Mouse (Mus musculus) MN1 (cell line): ENCODE data around the gene Dhx34.

Experiments
- DNase-seq: peaks from one replicate; pipeline ENCODE4 v3.0.0-alpha.2; 2016; ENCODE audit warnings: low spot score

Gene Dhx34

GRCm38 (mm10) chr7:16210862-16211365 is 10.9 kb downstream of the Dhx34 start:
- DNase-seq, result no peak

DNA sequence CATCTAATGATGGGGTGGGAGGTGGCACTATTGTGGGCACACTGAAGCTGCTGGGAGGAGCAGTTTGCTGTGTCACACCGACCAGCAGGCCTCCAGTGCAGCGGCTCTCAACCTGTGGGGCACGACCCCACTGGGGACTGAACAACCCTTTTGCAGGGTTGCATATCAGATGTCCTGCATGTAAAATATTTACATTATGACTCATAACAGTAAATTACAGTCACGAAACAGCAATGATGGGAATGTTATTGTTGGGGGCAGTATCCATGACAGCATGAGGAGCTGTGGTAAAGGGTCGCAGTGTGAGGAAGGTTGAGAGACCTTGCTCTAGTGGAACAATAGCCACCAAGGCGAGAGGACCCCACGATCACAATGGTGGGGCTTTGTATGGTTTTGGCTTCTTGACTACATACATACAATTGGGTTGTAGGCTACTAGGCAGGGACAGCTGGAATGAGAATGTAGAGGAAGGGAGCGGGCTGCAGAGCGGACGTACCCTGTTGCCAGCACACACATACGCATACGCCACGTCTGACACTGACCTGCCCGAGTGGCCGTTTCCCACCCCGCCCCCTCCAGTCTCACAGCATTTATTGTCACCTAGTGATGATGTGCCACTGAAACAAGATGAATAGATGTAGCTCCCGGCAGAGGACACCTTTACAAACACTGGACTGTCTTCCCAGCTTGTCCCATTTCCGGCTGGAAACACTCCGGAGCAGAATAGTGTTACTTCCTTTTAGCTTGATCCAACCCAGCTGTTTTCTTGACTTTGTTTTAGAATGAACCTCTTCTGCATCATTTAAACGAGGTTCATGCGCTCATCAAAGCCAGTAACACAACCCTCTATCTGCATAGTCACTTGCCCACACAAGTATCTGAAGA is 12.8 kb downstream of the Dhx34 start:
- DNase-seq, result no peak

DNA sequence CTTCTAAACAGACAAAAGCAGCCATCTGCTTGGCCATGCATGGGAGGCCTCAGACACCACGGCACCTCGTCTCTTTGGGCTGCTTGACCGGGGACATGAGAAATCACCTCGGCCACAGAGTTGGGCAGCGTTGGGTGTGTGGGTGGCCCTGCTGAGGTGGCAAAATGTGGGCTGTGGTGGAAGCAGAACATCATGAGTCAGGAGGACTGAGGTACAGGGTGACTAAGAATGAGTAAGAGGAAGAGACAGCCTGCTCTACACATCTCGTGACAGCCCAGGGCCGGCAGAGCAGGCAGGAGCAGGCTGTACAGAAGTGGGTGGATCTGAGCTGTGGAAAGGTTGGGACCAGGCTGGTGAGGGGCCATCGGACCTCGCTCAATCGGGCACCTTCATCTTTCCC is 14.3 kb downstream of the Dhx34 start:
- DNase-seq, result peak; percentile 22

GRCm38 (mm10) chr7:16207076-16207475 is 14.8 kb downstream of the Dhx34 start:
- no peak for DNase-seq

- no peak for DNase-seq
Measured at GRCm38 (mm10) chr7:16204791-16205190, 17.0 kb downstream of the Dhx34 start.

DNA sequence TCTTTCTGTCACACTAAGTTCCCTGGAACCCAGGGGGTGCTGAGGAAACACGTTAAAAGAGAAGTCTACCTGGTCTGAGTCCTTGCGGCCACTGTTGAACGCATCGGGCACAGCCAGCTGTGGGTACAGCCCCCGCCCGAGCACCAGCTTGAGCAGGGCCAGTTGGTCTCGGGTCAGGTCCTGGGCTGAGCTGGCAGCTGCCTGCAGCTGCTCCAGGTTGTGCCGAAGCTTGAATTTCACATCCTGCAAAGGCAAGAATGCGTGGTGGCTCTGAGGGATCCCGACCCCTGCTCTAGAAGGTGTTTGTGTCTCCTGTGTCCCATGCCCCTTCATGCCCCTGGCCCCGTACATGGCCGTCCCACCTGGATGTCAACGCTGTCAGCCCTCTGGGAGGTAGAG is 18.3 kb downstream of the Dhx34 start:
- no peak for DNase-seq

DNA sequence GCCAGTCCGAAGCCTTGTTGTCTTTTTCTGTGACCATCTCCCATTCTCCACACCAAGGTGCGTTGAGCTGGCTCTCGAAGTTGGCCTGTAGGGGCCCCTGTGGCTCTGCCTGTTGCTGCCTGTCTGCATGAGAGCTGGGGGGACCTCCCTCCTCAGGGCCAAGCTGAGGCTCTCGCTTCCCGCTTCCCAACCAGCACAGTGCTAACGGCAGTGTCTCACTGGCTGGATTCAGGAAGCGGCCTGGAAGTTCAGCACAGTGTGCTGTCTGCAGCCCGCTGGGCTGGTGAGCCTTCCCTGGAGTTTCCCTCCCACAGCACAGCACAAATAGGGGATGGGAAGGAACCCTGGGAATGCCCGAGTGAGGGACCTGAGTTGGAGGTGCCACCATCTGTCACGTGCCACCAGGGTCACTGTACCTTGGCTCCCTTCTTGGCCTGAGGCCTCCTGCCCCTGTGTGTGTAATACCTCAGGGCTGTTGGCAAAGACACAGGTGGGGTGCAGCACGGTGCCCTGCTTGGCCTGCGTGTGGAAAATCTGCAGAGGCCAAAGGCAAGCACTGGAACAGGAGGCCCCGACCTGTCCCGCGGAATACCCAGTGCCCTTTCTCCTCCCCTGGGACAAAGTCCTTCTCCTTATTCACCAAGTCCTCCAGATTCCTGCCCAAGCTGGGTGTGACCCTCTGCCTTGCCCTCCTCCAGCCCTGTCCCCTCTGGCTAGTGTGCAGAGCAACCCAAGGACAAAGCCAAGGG is 18.9 kb downstream of the Dhx34 start:
- DNase-seq, result no peak

DNA sequence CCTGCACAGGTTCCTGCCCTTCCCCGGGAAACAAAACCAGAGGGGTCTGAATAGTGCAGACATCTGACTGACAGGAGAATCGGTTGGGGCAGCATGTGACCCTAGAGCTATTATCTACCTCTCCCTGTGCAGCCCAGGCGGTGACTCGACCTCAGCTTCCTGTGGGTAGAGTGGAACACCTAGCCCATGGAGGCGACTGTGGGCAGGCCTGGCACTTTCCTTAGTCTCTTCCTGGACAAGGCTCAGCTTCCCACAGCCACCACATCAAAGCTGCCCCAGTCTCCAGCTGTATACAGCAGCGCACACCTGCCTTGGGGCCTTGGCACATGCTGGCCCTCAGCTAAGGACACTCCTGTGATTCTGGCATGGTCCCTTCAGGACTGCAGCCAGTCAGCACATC is 20.7 kb downstream of the Dhx34 start:
- no peak for DNase-seq

DNA sequence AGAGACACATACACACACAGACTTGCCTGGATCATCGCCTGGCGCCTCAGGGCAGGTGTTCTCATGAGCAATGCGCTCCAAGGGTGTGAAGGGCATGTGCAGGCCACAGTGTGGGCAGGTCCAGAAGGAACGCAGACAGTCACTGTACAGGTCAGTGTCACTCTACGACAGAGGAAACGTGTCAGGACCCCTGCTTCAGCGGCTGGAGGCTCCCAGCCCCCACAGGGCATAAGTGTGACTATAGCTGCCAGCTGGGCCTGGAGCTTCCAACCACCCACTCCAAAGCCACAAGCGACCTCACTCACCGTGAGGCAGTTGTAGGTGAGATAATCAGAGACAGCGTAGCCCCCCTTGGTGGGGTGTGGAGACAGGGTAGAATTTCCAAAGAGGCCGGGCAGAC is 23.3 kb downstream of the Dhx34 start:
- no peak for DNase-seq

- DNase-seq, result no peak
Measured at GRCm38 (mm10) chr7:16197166-16197565, 24.7 kb downstream of the Dhx34 start.

DNA sequence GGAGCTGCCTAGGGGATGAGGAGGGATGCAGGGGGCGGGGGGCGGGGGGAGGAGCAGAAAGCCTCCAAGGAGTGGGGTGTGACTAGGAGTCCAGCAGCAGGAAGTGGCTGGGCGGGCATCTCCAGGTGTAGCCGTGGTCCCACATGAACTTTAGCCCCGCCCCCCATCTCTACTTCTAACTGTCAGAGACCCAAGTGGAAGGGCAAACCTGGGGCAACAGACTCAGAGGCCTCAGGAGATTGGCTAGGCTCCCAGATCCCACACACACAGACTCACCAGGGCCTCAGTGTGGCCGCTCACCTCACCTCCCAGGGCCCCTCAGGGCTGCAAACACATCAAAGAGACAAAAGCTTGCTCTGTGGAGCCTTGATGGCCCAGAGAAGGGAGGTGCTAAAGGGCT is 25.2 kb downstream of the Dhx34 start:
- no peak for DNase-seq

DNA sequence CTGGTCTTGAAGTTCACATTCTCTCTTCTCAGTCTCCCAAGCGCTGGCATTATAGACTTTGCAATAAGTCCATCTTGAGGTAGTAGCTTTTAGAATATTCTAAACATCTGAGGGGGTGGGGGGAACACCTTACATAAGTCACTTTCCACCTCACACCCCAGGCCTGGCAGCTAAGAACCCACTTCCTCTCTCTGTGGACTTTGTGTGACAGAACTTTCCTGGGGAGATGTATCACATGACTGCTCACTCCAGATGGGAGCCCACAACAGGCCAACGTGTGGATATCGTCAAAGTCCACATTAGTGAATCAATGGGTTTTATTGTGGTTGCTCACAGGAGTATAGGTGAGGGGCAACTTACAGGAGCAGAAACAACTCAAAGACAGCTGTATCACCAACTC is 28.1 kb downstream of the Dhx34 start:
- no peak for DNase-seq

- DNase-seq, result peak; percentile 79
Measured at GRCm38 (mm10) chr7:16192315-16192714, 29.5 kb downstream of the Dhx34 start.

DNA sequence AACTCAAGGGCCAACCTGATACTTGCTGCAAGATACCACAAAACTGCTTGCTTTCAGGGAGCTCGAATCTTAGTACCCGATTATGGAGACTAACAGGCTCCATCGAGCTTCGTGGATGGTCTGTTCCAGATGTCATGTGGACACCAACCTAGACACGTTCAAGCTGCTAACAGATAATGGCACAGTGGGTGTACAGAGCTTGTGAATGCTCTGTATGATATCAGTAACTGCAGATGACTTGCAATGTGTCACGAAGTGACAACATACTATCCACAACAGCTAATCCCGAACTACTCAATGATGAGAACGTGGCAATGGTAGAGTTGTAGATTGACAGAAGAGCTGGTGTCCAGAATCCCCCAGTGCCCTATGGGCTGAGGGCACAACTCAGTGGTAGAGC is 34.3 kb downstream of the Dhx34 start:
- no peak for DNase-seq

- no peak for DNase-seq
Measured at GRCm38 (mm10) chr7:16183663-16184062, 38.2 kb downstream of the Dhx34 start.

DNA sequence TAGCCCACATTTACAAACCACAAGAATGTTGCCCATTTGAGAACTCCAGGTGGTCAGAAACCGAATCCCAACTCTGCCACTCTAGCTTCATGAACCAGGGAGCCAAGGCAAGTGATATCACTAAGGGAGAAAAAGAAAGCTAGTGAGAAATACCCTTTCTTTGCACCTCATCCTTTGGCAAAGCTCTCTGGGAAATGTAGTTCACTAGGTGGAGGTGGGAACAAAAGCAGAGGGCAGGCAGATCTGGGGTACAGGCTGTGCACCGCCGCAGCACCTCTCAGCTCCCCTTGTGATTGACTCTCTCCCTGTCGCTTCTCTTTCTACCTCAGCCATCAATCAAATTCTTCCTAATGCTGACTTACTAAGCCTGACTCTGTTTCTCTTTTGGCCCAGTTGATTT is 43.7 kb downstream of the Dhx34 start:
- DNase-seq, result no peak

DNA sequence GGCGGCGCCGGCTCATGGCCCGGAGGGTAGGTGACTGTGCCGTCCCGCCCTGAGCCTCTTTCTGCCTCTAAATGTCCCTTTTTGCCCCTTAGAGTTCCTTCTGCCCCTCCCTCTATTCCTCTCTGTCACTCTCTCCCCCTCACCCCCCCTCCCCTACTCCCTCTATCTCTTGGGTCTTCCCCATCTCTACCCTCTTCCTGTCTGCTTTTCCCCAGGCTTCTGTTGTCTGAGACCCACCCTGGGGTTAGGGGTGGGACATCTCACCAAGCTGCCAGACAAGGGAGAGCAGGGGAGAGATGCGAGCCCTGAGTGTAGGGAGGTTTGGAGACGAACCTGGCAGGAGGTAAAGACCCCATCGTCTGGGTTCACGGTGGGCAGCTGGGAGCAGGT is 46.3 kb downstream of the Dhx34 start:
- DNase-seq, result no peak

DNA sequence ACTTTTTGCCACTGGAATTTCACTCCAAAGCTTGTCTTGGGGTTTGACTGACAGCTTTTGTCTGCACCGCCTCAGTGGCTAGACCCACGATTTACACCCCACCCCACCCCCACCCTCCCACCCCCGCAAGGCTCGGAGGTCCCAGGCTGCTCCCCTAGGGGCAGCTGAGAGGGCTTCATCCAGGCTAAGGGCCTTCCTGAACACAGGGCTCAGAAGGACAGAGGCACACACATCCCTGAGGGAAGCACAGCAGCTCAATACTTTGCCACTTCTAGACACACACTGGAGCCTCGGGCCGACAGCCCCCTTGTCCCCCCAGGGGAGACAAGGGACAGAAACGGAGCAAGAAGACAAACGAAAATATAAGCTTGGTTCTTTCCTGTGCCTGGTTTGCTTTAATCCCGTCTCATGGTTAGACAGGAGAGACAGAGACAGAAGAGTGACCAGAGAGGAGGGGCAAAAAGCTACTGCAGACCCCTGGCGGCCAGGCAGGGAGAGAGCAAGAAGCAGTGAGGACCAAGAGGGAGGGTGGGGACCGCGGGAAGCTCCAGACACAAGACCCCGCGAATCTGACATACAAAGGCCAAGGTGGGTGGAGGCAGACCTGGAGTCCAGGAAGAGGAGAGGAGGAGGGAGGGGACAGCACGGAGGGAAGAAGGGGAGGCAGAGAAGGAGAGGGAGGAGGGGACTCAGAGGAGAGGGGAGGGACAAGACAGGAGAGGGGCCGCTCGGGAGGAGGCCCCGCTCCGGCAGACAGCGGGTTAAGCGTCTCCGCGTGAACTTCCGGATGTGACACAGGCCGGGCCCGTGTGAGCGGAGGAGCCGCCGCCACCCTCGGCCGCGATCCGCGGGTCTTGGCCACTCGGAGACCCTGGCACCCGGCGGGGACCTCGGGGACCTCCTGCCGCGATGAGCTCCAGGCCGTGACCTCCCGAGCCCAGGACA is 47.0 kb downstream of the Dhx34 start, which contains the start of gene Meis3:
Gene Meis3, plus strand, starts transcription at position 494 of the 945 bp plus-strand sequence.
- DNase-seq, result peak; percentile 67

- DNase-seq, result no peak
Measured at GRCm38 (mm10) chr7:16173146-16173545, 48.7 kb downstream of the Dhx34 start.

DNA sequence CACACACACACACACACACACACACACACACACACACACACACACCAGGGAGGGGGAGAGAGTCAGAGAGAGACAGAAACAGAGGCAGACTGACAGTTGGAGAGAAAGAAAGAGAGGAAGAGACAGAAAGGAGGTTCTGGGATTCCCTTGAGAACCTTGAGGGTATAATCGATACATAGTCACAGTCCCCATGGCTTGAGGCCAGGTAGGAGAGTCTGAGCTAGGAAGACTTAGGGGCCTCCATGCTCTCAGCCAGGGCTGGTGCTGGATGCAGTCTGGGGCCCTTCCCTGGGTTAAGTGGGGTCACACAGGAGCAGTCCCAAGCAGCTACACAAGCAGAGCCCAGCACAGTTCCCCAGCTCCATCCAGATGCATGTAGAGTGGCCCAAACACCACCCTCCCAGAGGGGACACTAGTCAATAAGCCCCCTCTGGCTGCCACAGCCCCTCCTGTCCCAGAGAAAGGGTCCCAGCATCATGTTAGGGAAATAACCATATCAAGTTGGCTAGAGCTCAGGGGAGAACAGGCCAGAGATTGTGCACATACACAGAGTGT is 49.2 kb downstream of the Dhx34 start:
- no peak for DNase-seq

DNA sequence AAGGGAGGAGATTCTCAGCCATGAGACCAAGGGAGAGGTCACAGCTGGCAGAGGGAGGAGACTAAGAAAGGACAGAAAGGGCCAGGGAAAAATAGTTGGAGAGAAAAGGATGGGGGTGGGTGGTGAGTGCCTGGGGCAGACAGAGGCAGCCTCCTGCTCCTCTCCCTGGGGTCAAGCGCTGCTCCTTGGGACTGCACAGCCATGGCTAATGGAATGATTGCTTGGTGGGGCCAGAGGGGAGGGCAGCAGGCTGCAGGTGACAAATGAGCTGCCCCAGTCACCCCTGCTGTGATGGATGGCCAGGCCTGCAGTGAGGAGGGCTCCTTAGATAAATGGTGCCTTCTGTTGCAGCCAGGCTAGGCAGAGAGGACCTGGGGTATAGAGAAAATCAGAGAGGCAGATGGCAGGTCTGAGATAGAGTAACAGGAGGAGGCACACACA is 49.7 kb downstream of the Dhx34 start:
- no peak for DNase-seq

GRCm38 (mm10) chr7:16162036-16162435 is 59.8 kb downstream of the Dhx34 start:
- DNase-seq, result no peak
